Mouse (Mus musculus) limb, embryonic 14.5 days (tissue): ENCODE measurements around the gene Sycn. TPM values are rescaled to one million over a fixed set of nuclear protein-coding genes. Genes with fewer than 3 reads are reported as not detected.

ENCODE experiments used
- ATAC-seq: fragments of 200-750 bp; cut with Nextera tagmentation; 2 replicates; pipeline ENCODE4 v1.8.0; 2017; ENCODE audit warnings: low read depth, moderate number of reproducible peaks, moderate TSS enrichment; ENCODE audit not compliant: low FRiP score
- DNase-seq: peaks from one replicate; pipeline ENCODE4 v3.0.0-alpha.2; 2015; ENCODE audit warnings: low spot score
- H3K27ac ChIP-seq: fragments of 300-500 bp; sonication (generic); replicated peaks from 2 replicates; pipeline ENCODE4 v1.5.1; 2014; ENCODE audit warnings: low read depth, mild to moderate bottlenecking, low read length, moderate library complexity, mixed read lengths
- H3K27me3 ChIP-seq: fragments of 300-500 bp; sonication (generic); 2 replicates; pipeline ENCODE4 v1.6.1; 2014; ENCODE audit warnings: low read length, mixed read lengths; ENCODE audit not compliant: control insufficient read depth, insufficient read depth
- H3K36me3 ChIP-seq: fragments of 300-500 bp; sonication (generic); 2 replicates; pipeline ENCODE4 v1.6.1; 2014; ENCODE audit warnings: mild to moderate bottlenecking, low read length, moderate library complexity, mixed read lengths; ENCODE audit not compliant: control insufficient read depth, insufficient read depth
- H3K4me1 ChIP-seq: fragments of 300-500 bp; sonication (generic); 2 replicates; pipeline ENCODE4 v1.6.1; 2014; ENCODE audit warnings: antibody characterized with exemption, low read length, mixed read lengths; ENCODE audit not compliant: control insufficient read depth, insufficient read depth
- H3K4me2 ChIP-seq: fragments of 300-500 bp; sonication (generic); replicated peaks from 2 replicates; pipeline ENCODE4 v1.6.1; 2014; ENCODE audit warnings: low read depth, mild to moderate bottlenecking, low read length, moderate library complexity; ENCODE audit not compliant: severe bottlenecking
- H3K4me3 ChIP-seq: fragments of 300-500 bp; sonication (generic); replicated peaks from 2 replicates; pipeline ENCODE4 v1.5.1; 2014; ENCODE audit warnings: low read length
- H3K9ac ChIP-seq: fragments of 300-500 bp; sonication (generic); 2 replicates; pipeline ENCODE4 v1.6.1; 2014; ENCODE audit warnings: mild to moderate bottlenecking, low read depth, low read length, moderate library complexity; ENCODE audit not compliant: severe bottlenecking
- H3K9me3 ChIP-seq: fragments of 300-500 bp; sonication (generic); 2 replicates; pipeline ENCODE4 v1.6.1; 2016; ENCODE audit warnings: low read length; ENCODE audit not compliant: control insufficient read depth
- POLR2A ChIP-seq: fragments of 200-500 bp; IDR thresholded peaks from 2 replicates; pipeline ENCODE4 v1.8.0; 2012; ENCODE audit warnings: inconsistent platforms, mild to moderate bottlenecking, moderate library complexity, borderline replicate concordance; ENCODE audit not compliant: insufficient read depth, insufficient read length; ENCODE audit errors: extremely low read depth
- WGBS: fragments of 180-500 bp; shearing (Covaris S2); extraction: QIAGEN DNeasy Blood & Tissue Kit; methylation state at CpG from one replicate; pipeline ENCODE4 v1.1.7; 2014; 5-methylcytosine and 5-hydroxymethylcytosine counted together
- polyA plus RNA-seq, 2 experiments: library from polyadenylated mRNA; depleted of rRNA in 1 of 2; stranded (reverse) in 1 of 2; unstranded in 1 of 2; fragments of >200 nt; fragmentation: Nextera tagmentation in 1 of 2; extraction: Ambion mirVana in 1 of 2; gene quantifications; 2 replicates each; pipeline versions ENCODE4 v1.2.1 to v1.2.3; 2012 to 2014

Sycn gene
- polyA plus RNA-seq, 2 experiments = 0.14 TPM; not detected in 1

DNA sequence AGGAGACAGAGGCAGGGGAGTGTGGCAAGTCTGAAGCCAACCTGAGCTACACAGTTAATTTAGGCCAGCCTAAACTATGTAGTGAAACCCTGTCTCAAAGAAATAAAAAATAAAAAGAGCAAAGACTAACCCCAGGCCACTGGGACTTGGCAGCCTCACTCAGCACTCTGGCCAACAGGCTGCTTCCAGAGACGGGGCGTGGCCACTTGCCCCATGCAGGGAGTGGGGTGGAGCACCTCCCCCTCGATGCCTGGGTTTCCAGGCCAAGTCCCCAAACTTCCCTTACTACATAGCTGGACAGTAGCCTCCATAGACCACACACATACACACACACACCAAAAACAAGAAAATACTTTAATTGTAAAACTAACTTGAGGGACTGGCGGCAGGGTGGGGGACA, 17.8 kb downstream of the Sycn start:
- no peak for TF ChIP-seq POLR2A
- Histone ChIP-seq H3K4me1 (peaks cover 2% of the 10 kb centered on the region; the same call in 1 of the 2 replicates), H3K27me3 (no peaks in the 10 kb centered on the region), H3K27ac (no peak overlapping the region), H3K9ac (no peak overlapping the region), H3K9me3 (no peaks in the 10 kb centered on the region), H3K4me3 (no peak overlapping the region), H3K4me2 (no peak overlapping the region), H3K36me3 (peaks cover 47% of the 10 kb centered on the region)
- ATAC-seq (peak; percentile 42), DNase-seq (no peak)
- WGBS = 59% methylated on average over 4 of the region's 4 CpGs

DNA sequence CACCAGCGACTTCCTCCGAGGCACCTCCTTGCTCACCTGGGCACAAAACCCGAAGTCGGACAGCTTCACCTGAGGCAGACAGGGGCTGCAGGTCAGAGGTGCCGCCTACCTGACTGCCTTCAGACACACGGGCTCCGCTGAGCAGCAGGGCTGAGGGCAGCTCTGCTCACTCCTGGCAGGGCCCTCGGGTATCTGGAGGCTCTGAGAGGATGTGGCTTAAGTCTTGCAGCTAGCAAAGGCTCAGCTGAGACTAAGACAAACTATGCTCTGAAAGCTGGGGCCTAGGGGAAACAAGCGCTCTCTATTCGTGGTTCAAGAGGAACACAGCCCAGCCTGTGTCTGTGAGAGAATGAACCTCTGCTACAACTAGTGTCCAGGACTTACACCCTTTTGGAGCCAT, 20.2 kb downstream of the Sycn start:
- Histone ChIP-seq H3K9ac (no peak overlapping the region), H3K4me2 (no peak overlapping the region), H3K4me1 (peaks cover 2% of the 10 kb centered on the region; the same call in 1 of the 2 replicates), H3K27ac (no peak overlapping the region), H3K27me3 (no peaks in the 10 kb centered on the region), H3K4me3 (no peak overlapping the region), H3K36me3 (peaks cover 71% of the 10 kb centered on the region), H3K9me3 (no peaks in the 10 kb centered on the region)
- ATAC-seq (no peak), DNase-seq (no peak)
- WGBS = 93% methylated on average over 10 of the region's 10 CpGs
- no peak for TF ChIP-seq POLR2A

DNA sequence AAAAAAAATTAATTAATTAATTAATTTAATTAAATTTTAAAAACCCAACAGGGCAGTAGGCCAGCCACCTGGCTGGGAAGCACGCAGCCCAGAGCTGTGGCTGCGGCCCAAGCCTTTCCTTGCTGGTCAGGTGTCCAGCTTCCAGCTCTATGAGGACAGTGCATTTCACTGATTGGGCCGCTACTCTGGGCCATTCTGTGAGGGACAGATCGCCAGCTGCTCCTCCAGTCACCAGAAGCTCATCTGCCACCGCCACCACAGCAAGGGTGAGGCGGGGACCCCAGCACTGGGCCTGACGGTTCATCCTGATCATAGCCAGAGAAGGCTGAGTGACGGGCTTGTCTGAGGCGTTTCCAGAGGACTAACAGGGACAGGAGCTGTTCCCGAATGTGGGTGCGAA, 21.3 kb downstream of the Sycn start:
- Histone ChIP-seq H3K27me3 (no peaks in the 10 kb centered on the region), H3K27ac (no peak overlapping the region), H3K4me3 (no peak overlapping the region), H3K4me1 (peaks cover 2% of the 10 kb centered on the region; the same call in 1 of the 2 replicates), H3K36me3 (peaks cover 81% of the 10 kb centered on the region), H3K9ac (no peak overlapping the region), H3K9me3 (no peaks in the 10 kb centered on the region), H3K4me2 (no peak overlapping the region)
- no peak for DNase-seq
- ATAC-seq = no peak
- WGBS = 90% methylated on average over 11 of the region's 11 CpGs
- TF ChIP-seq POLR2A = no peak

DNA sequence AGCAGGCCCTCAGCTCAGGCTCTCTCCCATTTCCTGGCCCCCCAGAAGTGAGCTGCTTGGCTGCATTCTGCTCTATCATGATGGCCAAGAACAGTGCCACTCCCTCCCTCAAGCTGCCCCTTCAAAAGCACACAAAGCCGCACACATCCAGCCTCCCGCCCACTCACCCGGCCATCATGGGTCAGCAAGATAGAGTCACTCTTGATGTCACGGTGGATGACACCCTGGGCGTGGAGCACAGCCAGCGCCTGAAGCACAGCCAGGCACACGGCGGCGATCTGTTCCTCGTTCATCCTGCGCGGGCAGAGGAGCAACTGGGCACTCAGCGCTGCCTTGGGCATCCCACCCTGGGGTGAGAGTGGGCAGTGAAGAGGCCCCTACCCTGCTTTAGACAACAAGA, 21.7 kb downstream of the Sycn start:
- Histone ChIP-seq H3K27me3 (no peaks in the 10 kb centered on the region), H3K9ac (no peak overlapping the region), H3K27ac (no peak overlapping the region), H3K4me2 (no peak overlapping the region), H3K36me3 (peaks cover 85% of the 10 kb centered on the region), H3K4me3 (no peak overlapping the region), H3K9me3 (no peaks in the 10 kb centered on the region), H3K4me1 (peaks cover 2% of the 10 kb centered on the region; the same call in 1 of the 2 replicates)
- DNase-seq (no peak), ATAC-seq (no peak)
- TF ChIP-seq POLR2A = no peak
- 96% methylated on average over 13 of the region's 13 CpGs for WGBS

DNA sequence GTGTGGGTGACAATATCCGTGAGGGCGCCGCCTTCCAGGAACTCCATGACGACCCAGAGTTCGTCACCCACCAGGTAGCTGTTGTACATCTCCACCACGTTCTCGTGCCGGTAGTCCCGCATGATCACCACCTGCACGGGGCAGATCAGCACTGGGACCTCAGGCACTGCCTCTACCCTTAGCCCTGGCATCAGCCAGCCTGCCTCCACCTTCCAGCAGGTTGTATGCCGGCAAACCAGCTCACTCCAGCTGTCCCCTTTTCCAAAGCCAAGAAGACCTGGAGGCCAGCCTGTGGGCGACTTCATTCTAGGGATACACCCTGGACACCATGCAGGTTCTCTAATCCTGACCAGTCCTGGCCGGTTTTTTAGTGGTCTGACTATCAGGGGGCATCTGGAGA, 22.3 kb downstream of the Sycn start:
- 97% methylated on average over 13 of the region's 13 CpGs for WGBS
- H3K27me3 ChIP-seq = no peaks in the 10 kb centered on the region
- H3K4me3 ChIP-seq = no peak overlapping the region
- no peak for TF ChIP-seq POLR2A
- DNase-seq = no peak
- H3K9ac ChIP-seq = no peak overlapping the region
- peaks cover 2% of the 10 kb centered on the region; the same call in 1 of the 2 replicates for H3K4me1 ChIP-seq
- no peak for ATAC-seq
- no peaks in the 10 kb centered on the region for H3K9me3 ChIP-seq
- no peak overlapping the region for H3K4me2 ChIP-seq
- H3K27ac ChIP-seq = no peak overlapping the region
- H3K36me3 ChIP-seq = peaks cover 88% of the 10 kb centered on the region

DNA sequence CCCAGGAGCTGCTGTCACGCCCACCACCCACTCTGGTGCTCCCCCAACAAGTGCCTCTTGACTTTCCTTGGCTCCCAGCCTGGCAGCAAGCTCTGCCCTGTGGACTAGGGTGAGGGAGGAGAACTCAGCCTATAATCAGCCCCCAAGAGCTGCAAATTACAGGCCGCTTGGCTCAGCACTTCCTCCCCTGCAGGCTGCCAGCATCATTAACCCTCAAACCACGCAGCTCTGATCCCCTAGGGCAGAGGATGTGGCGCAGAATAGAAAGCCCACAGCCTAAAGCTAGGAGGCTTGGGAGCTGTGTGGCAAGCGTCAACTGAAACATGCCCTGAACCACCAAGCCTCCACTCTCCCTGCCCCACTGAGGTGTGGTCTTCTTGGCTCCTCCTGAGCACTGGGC, 24.7 kb downstream of the Sycn start:
- TF ChIP-seq POLR2A = no peak
- no peak overlapping the region for H3K27ac ChIP-seq
- H3K36me3 ChIP-seq = peaks cover 78% of the 10 kb centered on the region
- H3K27me3 ChIP-seq = no peaks in the 10 kb centered on the region
- H3K4me3 ChIP-seq = no peak overlapping the region
- H3K9me3 ChIP-seq = no peaks in the 10 kb centered on the region
- no peak overlapping the region for H3K9ac ChIP-seq
- ATAC-seq (no peak), DNase-seq (no peak)
- H3K4me2 ChIP-seq = no peak overlapping the region
- H3K4me1 ChIP-seq = peaks cover 4% of the 10 kb centered on the region
- WGBS = 58% methylated on average over 5 of the region's 5 CpGs
